Mouse (Mus musculus) myocyte (in vitro differentiated cells): ENCODE results near the gene Mad1l1. TPM values are rescaled to one million over a fixed set of nuclear protein-coding genes. Genes with fewer than 3 reads are reported as not detected.

Experiments
- H3K27me3 ChIP-seq: one replicate; pipeline ENCODE4 v1.6.1; 2011; ENCODE audit not compliant: control insufficient read depth, insufficient read depth, insufficient read length
- H3K36me3 ChIP-seq: one replicate; pipeline ENCODE4 v1.6.1; 2011; ENCODE audit not compliant: control insufficient read depth, insufficient read depth
- H3K4me2 ChIP-seq: one replicate; pipeline ENCODE4 v1.6.1; 2011; ENCODE audit warnings: low read depth, control low read depth
- H3K4me3 ChIP-seq: one replicate; pipeline ENCODE4 v1.5.1; 2011; ENCODE audit warnings: mild to moderate bottlenecking, control low read depth, moderate library complexity
- H3K79me2 ChIP-seq: one replicate; pipeline ENCODE4 v1.6.1; 2011; ENCODE audit not compliant: control insufficient read depth, insufficient read depth
- H3ac ChIP-seq: one replicate; pipeline ENCODE4 v1.6.1; 2011; ENCODE audit not compliant: control insufficient read depth, insufficient read length
- CEBPB ChIP-seq: IDR thresholded peaks from 2 replicates; pipeline ENCODE4 v1.6.1; 2011; ENCODE audit warnings: mild to moderate bottlenecking, moderate library complexity; ENCODE audit not compliant: poor library complexity, insufficient read depth, severe bottlenecking
- E2F4 ChIP-seq: IDR thresholded peaks from one replicate; pipeline ENCODE4 v1.6.1; 2011; ENCODE audit warnings: mild to moderate bottlenecking, control low read depth, moderate library complexity; ENCODE audit not compliant: insufficient read depth
- MAX ChIP-seq: IDR thresholded peaks from one replicate; pipeline ENCODE4 v1.6.1; 2011; ENCODE audit warnings: low read depth, mild to moderate bottlenecking, control low read depth
- MYOD1 ChIP-seq, 3 experiments: IDR thresholded peaks; one replicate each; pipeline ENCODE4 v1.6.1; 2011; ENCODE audit warnings: control low read depth in 2 of 3, low read depth in 2 of 3, mild to moderate bottlenecking in 2 of 3, moderate library complexity in 1 of 3; ENCODE audit not compliant: insufficient read length in 2 of 3, control insufficient read depth in 1 of 3
- MYOG ChIP-seq, 3 experiments: IDR thresholded peaks; one replicate each; pipeline ENCODE4 v1.6.1; 2011; ENCODE audit warnings: control low read depth in 2 of 3, low read depth in 2 of 3, mild to moderate bottlenecking in 2 of 3; ENCODE audit not compliant: insufficient read length in 2 of 3, control insufficient read depth in 1 of 3, insufficient read depth in 1 of 3
- POLR2A ChIP-seq: IDR thresholded peaks from one replicate; pipeline ENCODE4 v1.6.1; 2011; ENCODE audit warnings: low read depth, mild to moderate bottlenecking, control low read depth, moderate library complexity; ENCODE audit not compliant: insufficient read length
- POLR2AphosphoS2 ChIP-seq: IDR thresholded peaks from one replicate; pipeline ENCODE4 v1.6.1; 2011; ENCODE audit warnings: low read depth, control low read depth; ENCODE audit not compliant: insufficient read length
- REST ChIP-seq: IDR thresholded peaks from one replicate; pipeline ENCODE4 v1.6.1; 2011; ENCODE audit warnings: mild to moderate bottlenecking, control low read depth, moderate library complexity; ENCODE audit not compliant: insufficient read depth, insufficient read length
- SRF ChIP-seq: IDR thresholded peaks from one replicate; pipeline ENCODE4 v1.6.1; 2011; ENCODE audit warnings: low read depth; ENCODE audit not compliant: control insufficient read depth, insufficient read length
- TCF12 ChIP-seq: IDR thresholded peaks from one replicate; pipeline ENCODE4 v1.6.1; 2011; ENCODE audit warnings: mild to moderate bottlenecking, control low read depth; ENCODE audit not compliant: poor library complexity, insufficient read depth, severe bottlenecking
- TCF3 ChIP-seq: IDR thresholded peaks from one replicate; pipeline ENCODE4 v1.6.1; 2011; ENCODE audit warnings: low read depth, control low read depth; ENCODE audit not compliant: insufficient read length
- USF1 ChIP-seq: IDR thresholded peaks from one replicate; pipeline ENCODE4 v1.6.1; 2011; ENCODE audit warnings: low read depth, mild to moderate bottlenecking, control low read depth, moderate library complexity
- polyA plus RNA-seq: library from polyadenylated mRNA; unstranded; fragments of >200 nt; fragmentation: generic; extraction: Trizol; gene quantifications from one replicate; pipeline ENCODE4 v1.2.1, GENCODE M21; 2012; ENCODE audit warnings: missing spikeins

Mad1l1 gene
- polyA plus RNA-seq, 1 experiment, result 35.6 TPM

DNA sequence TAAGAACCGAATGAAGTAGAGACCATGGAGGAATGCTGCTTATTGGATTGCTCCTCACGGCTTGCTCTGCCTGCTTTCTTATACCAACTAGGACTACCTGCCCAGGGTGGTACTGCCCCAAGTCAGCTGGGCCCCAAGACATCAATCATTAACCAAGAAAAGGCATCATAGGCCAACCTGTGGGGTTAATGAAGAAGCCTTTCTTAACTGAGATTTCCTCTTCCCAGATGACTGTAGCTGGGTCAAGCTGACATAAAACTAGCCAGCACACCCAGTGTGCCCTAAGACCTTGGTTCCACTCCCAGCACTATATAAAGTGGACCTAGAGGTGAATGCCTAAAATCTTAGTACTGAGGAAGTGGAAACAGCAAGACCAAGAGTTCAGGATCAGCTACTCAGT is 32.2 kb downstream of the Mad1l1 start:
- H3ac ChIP-seq, result no peak overlapping the region
- no peak overlapping the region for H3K4me3 ChIP-seq
- no peaks in the 10 kb centered on the region for H3K79me2 ChIP-seq
- no peaks in the 10 kb centered on the region for H3K27me3 ChIP-seq
- TF ChIP-seq TCF12 (no peak), CEBPB (no peak), TCF3 (no peak)
- no peaks in the 10 kb centered on the region for H3K36me3 ChIP-seq
- no peak overlapping the region for H3K4me2 ChIP-seq

DNA sequence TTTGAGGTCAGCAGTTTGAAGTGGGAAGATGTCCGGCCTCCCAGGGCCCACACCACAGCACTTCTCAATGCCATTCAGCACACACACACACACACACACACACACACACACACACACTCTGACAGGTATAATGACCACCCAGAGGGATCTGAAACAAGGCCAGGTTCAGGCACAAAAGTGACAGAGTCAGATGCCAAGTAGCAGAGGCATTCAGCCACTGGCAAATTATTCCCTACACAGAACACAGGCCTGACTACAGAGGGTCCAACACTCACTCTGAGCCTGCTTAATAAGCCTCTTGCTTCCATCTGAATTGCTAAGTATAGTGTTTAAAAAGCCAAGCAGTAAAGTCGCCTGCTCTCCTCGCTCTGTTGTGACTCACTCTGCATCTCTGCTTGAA is 33.1 kb downstream of the Mad1l1 start:
- no peaks in the 10 kb centered on the region for H3K36me3 ChIP-seq
- TF ChIP-seq E2F4, result no peak
- H3K27me3 ChIP-seq, result no peaks in the 10 kb centered on the region
- H3K4me3 ChIP-seq, result no peak overlapping the region
- H3K79me2 ChIP-seq, result no peaks in the 10 kb centered on the region
- H3ac ChIP-seq, result no peak overlapping the region
- no peak overlapping the region for H3K4me2 ChIP-seq

DNA sequence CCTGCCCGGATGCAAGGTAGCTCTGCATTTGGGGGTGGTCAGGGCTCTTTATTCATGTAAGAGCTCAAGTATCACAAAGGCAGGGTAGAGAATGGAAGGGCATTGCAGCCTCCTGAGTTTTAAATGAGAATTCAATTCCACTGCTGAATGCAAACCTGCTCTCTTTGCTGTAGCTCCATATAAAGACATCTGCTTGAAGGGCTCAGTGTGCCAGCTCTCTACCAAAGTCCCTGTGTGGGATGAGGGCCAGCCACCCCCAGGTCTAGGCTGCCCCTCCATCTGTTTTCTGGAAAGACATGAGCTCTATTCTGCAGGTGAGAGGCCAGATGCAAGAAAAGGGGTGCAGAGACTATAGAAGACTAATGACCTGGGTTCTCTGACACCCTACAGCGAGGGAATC is 36.6 kb downstream of the Mad1l1 start:
- H3K4me2 ChIP-seq, result no peak overlapping the region
- no peaks in the 10 kb centered on the region for H3K79me2 ChIP-seq
- H3ac ChIP-seq, result no peak overlapping the region
- TF ChIP-seq POLR2A, result no peak
- no peak for TF ChIP-seq USF1
- no peak for TF ChIP-seq POLR2AphosphoS2
- TF ChIP-seq MAX, result no peak
- H3K27me3 ChIP-seq, result no peaks in the 10 kb centered on the region
- no peak overlapping the region for H3K4me3 ChIP-seq
- no peaks in the 10 kb centered on the region for H3K36me3 ChIP-seq

DNA sequence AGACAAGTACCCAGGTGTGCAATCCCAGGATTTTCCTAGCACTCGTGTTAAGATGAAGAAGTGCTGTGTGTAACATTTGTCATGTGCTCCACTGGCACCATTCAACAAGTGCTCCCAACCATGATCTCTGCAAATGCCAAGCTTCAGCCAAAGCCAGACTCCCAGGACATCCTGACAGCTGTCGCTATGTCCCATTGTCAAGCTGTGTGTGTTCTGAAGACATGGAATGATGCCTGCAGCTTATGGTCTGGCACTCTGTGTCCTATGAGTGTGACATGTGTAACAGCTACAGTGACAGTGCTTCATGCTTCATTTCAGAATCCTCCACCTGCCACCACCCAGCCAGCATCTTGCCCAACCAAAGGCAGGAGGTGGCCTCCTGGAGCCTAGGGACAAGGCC is 37.3 kb downstream of the Mad1l1 start:
- Histone ChIP-seq H3K4me2 (no peak overlapping the region), H3ac (no peak overlapping the region), H3K36me3 (no peaks in the 10 kb centered on the region), H3K79me2 (no peaks in the 10 kb centered on the region), H3K4me3 (no peak overlapping the region), H3K27me3 (no peaks in the 10 kb centered on the region)
- no peak for TF ChIP-seq MAX
- TF ChIP-seq MYOD1 (IDR thresholded peaks at IDR 0.05; ENCODE audit: control insufficient read depth in 1 of 3, insufficient read length in 2 of 3, low read depth in 2 of 3), result peak in 1 of 3 experiments; percentile 10
- TF ChIP-seq MYOG (IDR thresholded peaks at IDR 0.05; ENCODE audit: control insufficient read depth in 1 of 3, insufficient read depth in 1 of 3, insufficient read length in 2 of 3, low read depth in 2 of 3), result peak in 1 of 3 experiments; percentile 14
- no peak for TF ChIP-seq POLR2A
- TF ChIP-seq E2F4, result no peak

DNA sequence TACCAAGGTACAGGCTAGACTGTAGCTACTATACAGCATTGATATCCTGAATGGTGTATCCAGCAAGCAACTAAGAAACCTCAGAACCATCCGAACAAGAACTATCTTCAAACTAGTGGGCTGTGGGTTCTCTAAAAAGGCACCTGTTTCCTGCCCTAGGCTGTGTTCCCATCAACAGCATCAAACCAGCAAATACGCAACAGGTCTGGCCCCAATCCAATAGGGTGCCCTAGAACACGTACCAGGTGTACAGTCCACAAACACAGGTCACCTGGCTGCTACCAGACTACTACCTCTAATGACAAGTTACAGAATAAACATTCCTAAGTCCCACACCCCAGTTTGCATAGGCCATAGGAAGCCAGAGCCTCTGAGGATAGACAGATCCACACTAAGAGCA is 38.5 kb downstream of the Mad1l1 start:
- no peak overlapping the region for H3K4me2 ChIP-seq
- TF ChIP-seq USF1, result no peak
- no peak for TF ChIP-seq REST
- TF ChIP-seq SRF, result no peak
- TF ChIP-seq TCF12, result no peak
- TF ChIP-seq E2F4, result no peak
- TF ChIP-seq TCF3, result no peak
- TF ChIP-seq POLR2AphosphoS2, result no peak
- no peak for TF ChIP-seq MYOD1 (IDR thresholded peaks at IDR 0.05; ENCODE audit: control insufficient read depth in 1 of 3, insufficient read length in 2 of 3, low read depth in 2 of 3)
- no peak for TF ChIP-seq MAX
- TF ChIP-seq MYOG (IDR thresholded peaks at IDR 0.05; ENCODE audit: control insufficient read depth in 1 of 3, insufficient read depth in 1 of 3, insufficient read length in 2 of 3, low read depth in 2 of 3), result no peak
- no peak for TF ChIP-seq POLR2A
- TF ChIP-seq CEBPB, result no peak
- H3K4me3 ChIP-seq, result no peak overlapping the region
- H3K36me3 ChIP-seq, result no peaks in the 10 kb centered on the region
- H3K27me3 ChIP-seq, result no peaks in the 10 kb centered on the region
- H3K79me2 ChIP-seq, result no peaks in the 10 kb centered on the region
- no peak overlapping the region for H3ac ChIP-seq

DNA sequence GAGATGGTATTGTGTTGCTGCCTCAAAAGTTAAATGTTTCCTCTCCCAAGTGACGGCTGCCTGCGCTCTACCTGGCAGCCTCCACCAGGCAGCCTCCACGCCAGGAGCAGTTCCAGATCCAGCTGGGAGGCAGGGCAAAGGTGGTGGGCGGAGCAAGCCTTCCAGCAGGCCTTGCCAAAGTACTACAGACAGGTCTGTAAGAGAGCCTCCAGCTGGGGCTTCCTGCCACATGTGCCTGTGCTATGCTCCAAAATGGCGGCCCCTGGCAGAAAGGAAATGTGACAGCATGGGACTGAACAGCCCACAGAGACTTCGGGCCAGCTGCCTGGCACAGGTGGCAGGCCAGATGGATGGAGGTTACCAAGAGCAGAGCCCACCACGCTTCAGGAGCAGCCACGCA is 39.0 kb downstream of the Mad1l1 start:
- no peak overlapping the region for H3K4me2 ChIP-seq
- no peaks in the 10 kb centered on the region for H3K79me2 ChIP-seq
- TF ChIP-seq TCF12 (no peak), MYOD1 (IDR thresholded peaks at IDR 0.05; ENCODE audit: control insufficient read depth in 1 of 3, insufficient read length in 2 of 3, low read depth in 2 of 3) (peak in 1 of 3 experiments; percentile 10), MYOG (IDR thresholded peaks at IDR 0.05; ENCODE audit: control insufficient read depth in 1 of 3, insufficient read depth in 1 of 3, insufficient read length in 2 of 3, low read depth in 2 of 3) (peak in 1 of 3 experiments; percentile 4), E2F4 (no peak)
- no peaks in the 10 kb centered on the region for H3K27me3 ChIP-seq
- no peaks in the 10 kb centered on the region for H3K36me3 ChIP-seq
- no peak overlapping the region for H3ac ChIP-seq
- no peak overlapping the region for H3K4me3 ChIP-seq
